Mouse (Mus musculus) lung, postnatal 0 days (tissue): Measurements from ENCODE around the gene Chtop.

Experiments
- CTCF ChIP-seq: IDR thresholded peaks from 2 replicates; pipeline ENCODE4 v1.5.1; 2016; ENCODE audit warnings: antibody characterized with exemption, mild to moderate bottlenecking
- EP300 ChIP-seq: IDR thresholded peaks from 2 replicates; pipeline ENCODE4 v1.6.1; 2016; ENCODE audit warnings: antibody characterized with exemption, mild to moderate bottlenecking, control low read depth

GRCm38 (mm10) chr3:90526580-90526979 lies 17.3 kb upstream of the Chtop start, which contains the start of gene S100a14:
- TF ChIP-seq EP300 (no peak), CTCF (no peak)
